Mouse (Mus musculus): ENCODE measurements at regions not wholly inside any gene's neighbourhood (a gene's known extent, or its start where the extent isn't known, plus 50 kb on each side); places are given as distances from the start of the nearest gene placed in this dataset.
"Not testable (repeated sequence)": the region's sequence is repeated elsewhere in the genome, so short reads cannot be mapped to it uniquely, and the experiment has no call there.

DNA sequence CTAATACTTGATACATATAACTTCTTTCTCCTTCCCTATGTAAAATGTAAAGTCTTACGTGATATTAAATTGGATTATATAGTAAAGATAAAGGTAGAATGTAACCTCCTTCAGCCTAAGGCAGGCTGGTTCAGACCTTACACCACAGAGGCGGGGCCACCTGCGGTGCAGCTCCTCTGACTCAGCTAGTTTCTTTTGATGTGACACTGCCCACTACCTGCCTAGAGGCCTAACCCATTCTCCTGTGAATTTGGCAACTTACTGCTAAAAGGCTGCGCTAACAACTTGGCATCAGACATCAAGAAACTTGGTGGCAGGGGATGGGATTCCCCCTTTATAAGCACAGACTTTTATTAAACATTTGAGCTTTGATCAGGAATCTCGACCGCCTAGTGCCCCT, 74.5 kb downstream of the Aasdhppt start:
- no peak for DNase-seq

DNA sequence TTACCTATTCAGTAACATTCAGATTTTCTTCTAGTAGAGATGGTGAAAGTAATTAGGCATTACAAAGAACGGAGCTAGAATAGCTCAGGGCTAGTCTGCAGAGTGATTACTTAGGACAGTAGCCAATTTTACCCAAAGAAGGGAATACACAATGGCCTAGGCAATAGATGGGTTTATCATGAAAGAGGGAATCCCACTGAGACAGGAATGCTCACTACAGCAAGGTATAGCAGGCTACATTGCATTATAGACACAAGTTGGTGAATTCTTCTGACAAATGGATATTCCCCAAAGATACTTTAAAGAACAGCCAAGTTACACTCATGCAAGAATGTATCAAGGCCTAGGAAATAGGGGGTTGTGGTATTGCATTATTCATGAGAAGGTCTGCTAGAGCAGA, 94.7 kb downstream of the Aasdhppt start:
- DNase-seq: not testable (repeated sequence)

DNA sequence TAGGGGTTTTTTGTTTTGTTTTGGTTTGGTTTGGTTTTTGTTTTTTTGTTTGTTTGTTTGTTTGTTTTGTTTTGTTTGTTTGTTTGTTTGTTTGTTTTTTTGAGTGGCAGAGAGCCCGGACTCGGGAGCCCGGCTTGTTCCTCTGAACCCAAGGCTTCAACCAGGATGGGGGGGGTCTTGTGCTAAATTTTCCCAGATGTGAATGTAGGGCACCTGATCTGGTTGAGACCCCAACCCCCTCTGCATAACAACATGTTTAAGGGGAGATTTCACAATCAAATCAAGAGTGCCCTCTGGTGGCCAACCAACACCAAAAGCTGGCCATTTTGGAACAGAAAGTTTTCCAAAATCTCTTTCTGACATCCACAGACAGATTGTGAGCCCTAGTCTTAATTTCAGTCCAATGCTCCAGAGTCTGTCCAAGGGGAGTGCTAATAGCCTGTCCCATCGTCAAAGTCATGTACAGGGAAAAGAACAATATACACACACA, 99.2 kb downstream of the Aasdhppt start:
- peak; percentile 29 for DNase-seq

DNA sequence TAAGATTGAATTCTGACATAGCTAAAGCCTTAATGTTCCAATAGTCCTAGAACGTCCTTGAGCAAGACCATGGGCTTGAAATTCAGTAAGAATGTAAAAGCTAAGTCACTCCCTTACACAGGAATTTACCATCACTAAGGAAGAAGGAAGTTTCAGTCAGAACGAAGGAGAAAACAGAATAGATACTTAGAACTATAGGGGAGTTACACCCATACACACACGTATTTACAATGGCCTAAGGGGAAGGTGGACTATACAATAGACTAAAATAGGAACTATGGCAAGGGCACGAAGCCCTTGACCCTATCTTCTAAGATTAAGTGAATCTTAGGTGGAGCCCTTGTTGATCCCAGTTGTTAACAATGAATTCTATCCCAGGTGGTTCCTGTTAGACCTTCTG, 116.5 kb downstream of the Aasdhppt start:
- DNase-seq: not testable (repeated sequence)

DNA sequence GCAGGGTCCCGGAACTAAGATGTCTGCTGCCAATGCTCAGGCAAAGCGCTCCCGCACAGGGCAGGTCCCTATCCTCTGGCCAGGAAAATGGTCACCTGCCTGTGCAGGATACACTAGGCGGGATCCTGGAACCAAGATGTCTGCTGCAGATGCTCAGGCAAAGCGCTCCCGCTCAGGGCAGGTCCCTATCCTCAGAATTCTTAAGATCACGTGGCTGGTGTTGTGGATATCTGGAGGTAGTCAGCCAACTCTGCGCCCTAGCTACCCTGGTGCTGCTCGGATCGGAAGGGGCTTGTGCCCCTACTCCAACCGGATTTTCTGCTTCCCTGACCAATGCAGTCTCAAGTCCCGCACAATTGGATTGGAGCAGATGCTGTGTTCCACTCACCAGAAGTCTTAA, 153.3 kb downstream of the Aasdhppt start:
- not testable (repeated sequence) for DNase-seq

DNA sequence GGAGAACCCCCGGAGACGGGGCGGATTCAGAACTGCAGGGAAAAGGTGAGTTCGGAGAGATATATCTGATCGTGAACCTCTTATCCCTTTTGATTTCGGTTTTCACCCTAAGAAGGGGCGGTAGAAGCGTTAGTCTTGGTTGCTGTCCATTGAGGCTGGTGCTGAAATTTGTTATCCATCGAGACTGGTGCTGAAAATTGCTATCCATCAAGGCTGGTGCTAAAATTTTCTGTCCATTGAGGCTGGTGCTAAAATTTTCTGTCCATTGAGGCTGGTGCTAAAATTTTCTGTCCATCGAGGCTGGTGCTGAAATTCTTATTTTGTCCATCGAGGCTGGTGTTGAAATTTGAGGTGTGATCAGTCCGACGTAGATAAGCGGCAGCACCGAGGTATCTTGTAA, 170.4 kb downstream of the Aasdhppt start:
- peak in 1 of 2 experiments; percentile 1 for DNase-seq

DNA sequence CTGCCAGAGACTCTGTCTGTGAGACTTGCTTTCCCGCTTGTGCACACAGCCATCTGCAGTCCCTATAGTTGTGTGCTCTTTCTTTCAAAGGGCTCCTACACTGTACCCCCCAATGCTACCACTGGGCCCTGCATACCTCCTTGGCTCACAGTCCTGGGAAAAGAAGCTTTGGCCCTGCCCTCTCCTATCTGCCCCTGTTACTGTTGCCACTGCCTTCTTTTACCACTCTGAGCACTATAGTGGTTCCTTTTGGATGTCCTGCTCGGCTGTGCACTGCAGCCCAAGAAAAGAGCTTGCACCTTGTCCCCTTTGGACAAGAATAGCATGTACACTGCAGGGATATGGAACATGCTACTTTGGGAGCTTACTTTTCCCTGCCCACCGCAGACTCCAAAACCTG, 216.8 kb downstream of the Aasdhppt start:
- no peak for DNase-seq

DNA sequence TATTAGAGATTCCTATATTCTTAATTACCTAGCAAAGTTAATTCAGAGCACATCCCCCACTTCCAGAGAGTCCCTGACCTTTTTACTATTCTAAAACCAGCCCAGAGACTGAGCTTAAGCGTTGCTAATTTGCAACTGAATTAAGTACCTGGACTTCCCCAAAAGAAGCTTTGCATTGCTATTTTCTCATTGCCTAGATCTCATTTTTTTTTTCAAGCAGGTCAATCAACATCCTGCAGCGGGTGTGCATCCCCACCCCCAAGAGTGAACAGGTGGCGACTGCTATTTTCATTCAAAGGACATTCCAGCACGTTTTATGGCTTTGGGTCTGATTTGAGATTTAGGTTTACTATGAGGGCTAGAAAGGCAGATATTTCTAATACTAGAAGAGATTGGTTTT, 226.6 kb downstream of the Aasdhppt start:
- not testable (repeated sequence) for DNase-seq

DNA sequence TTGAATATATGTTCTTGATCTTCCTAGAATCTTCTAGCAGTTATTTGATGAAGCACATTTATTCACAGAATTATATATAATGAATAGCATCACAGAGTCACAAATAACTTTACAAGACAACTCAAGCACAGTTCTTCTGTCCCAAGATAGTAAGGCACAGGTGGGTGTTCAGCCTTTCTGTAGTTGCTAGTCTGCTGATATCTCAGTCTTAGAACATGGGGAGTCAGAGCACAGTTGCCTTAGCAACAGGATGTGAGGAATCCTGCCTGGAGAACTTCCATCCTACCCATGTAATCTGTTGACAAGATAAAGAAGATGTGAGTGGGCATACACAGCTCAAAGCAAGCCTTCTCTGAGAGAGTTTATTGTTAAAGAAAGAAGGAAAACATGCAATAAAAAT, 248.2 kb downstream of the Aasdhppt start:
- DNase-seq: no peak

DNA sequence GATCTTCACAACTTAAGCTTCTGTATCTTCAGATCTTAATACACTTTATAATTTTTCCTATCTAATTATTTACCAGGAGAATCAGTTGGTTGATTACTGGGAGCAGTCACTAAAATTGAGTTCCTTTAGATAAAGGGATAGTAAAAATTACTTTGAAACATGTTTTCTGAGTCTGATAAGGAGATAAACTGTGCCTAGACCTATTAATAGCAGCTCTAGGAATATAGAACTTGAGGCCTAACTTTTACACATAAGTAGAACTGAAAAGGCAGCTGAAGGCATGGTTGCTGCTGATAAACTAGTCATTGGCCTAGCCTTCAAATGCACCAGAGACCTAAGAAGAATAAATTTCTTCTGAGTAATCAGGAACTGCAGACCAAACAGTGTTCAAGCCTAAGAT, 260.5 kb downstream of the Aasdhppt start:
- DNase-seq: no peak

DNA sequence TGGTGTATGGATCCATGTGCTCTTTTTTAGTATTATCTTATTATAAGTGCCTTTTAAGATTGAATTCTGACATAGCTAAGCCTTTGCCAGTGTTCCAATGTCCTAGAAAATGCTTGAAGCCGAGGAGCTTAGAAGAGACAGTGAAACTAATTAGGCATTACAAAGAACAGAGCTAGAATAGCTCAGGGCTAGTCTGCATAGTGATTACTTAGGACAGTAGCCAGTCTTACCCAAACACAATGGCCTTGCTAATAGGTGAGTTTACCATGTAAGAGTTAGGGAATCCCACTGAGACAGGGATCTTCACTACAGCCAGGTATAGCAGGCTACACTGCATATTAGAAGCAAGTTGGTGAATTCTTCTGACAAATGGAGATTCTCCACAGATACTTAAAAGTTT, 261.6 kb downstream of the Aasdhppt start:
- not testable (repeated sequence) for DNase-seq

DNA sequence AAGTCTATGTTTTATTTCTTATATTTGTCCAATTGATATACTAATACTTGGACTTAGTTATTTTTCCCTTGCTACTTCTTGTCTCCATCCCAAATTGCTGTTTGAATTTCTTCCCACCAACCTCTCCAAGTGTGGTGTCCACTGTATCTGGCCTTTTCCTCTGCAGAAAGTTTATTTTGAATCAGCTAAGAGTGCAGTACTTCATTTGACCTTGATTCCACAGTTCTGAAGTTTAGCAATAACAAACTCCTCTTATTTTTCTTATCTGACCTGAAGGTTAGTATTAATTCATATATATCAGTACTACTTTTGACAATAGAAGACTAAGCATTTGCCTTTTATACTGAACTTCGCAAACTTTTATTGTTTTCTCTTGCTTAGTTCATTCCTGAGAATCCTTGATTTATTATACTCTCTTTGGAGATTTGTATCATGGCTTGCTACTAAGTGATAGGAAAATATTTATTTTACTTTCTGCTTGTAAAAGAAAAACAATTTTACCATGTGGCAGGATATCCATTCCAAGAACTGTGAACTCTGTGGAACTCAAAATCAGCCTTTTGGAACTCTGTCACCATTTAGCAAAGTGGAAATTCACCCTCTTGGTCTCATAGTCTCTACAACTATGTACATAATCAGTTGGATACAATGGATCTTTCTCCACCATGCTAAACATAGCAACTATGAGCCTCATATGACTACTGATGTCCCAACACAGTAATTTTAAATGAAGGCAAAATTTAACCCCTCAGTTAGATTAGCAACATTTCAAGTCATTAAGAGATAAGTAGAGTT, 268.2 kb downstream of the Aasdhppt start:
- DNase-seq: no peak

DNA sequence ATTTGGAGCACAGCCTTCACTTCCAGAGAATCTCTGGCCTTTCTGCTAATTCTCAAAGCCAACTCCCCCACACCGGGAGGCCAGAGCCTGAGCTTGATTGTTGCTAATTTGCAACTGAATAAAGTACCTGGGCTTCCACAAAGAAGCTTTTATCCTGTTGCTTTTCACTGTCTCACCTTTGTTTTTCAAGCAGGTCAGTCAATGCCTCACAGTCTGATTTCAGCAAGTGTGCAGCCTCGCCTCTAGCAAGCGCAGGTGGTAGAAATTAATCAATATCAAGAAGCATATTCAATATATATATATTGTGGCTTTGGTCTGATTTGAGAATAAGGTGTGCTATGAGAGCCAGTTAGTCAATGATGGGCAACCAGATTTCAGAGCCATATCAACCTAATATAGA, 282.1 kb downstream of the Aasdhppt start:
- DNase-seq: not testable (repeated sequence)

DNA sequence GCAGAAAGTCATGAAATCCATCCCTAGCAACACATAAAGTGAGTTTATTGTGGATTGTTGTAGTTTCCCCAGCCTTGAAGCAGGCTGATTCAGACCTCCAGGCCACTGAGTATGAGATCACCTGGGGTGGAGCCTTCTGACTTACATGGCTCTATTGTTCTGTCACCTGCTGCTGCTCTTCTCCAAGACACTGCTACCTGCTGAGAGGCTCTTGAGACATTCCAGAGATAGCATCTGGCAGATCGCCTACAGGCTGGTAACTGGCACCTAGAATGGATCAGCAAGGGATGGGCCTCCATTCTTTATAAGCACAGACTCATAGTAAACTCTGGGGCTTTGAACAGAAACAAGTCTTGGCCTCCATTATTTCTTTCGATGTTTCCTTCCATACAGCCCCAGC, 289.2 kb downstream of the Aasdhppt start:
- DNase-seq: no peak

DNA sequence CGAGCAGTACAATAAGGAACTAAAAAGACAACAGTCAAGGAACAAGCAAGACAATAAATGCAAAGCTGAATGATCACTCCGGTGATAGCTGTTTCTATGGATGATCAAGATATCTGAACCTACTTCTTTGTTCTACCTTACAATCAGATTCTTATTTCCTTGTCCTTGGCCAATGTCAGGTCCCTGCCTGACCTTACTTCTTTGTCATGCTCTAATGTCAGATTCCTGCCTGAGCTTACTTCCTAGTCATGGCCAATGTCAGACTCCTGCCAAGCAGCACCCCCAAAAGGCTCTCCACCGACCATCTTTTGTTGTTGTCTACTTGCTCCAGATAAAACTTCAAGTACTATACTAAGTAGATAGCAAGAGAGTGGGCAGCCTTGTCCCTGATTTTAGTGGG, 312.6 kb downstream of the Aasdhppt start:
- DNase-seq: no peak

DNA sequence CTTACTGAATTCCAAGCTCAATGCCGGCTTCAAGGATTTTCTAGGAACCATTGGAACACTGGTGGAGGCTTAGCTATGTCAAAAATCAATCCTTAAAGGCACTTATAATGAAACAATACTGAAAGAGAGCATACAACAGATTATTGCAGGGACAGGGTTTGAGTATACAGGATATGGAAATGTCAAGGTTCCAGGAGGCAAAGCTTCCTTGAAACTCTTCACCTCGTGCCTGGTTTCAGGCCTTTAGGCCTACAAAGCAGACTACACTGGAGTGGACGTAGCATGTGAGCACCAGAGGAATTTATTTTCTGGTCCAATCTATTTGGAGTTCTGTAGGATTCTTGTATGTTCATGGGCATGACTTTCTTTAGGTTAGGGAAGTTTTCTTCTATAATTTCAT, 320.9 kb downstream of the Aasdhppt start:
- DNase-seq: not testable (repeated sequence)

DNA sequence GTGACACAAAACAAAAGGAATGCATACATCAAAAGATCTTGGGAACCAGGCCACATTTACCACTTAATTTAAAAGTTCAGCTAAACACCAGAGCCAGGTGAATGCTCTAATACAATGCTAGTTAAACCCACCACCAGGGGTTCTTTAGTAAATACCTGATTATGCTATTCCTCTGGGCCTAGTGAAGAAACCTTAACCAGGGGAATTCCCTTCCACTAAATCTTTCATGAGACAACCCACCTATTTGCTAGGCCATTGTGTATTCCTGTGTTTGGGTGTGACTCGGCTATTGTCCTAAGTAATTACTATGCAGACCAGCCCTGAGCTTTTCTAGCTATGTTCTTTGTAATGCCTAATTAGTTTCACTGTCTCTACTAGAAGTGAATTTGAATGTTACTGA, 321.3 kb downstream of the Aasdhppt start:
- DNase-seq: not testable (repeated sequence)
